Mouse (Mus musculus) CH12.LX (cell line): Measurements from ENCODE around the gene Alppl2.

Experiments
- CTCF ChIP-seq, 2 experiments: IDR thresholded peaks in 1 of 2; conservative IDR thresholded peaks in 1 of 2; 2 replicates each; pipeline ENCODE4 v1.5.1; 2011 to 2012; ENCODE audit warnings: low read depth in 2 of 2, low read length in 2 of 2, improper control_type of control experiment in 1 of 2, inconsistent platforms in 1 of 2, mild to moderate bottlenecking in 1 of 2, moderate library complexity in 1 of 2
- ELF1 ChIP-seq: IDR thresholded peaks from 2 replicates; pipeline ENCODE4 v1.6.1; 2014; ENCODE audit warnings: low read depth, mild to moderate bottlenecking, inconsistent platforms, low read length, improper control_type of control experiment
- EP300 ChIP-seq: IDR thresholded peaks from 2 replicates; pipeline ENCODE4 v1.6.1; 2011; ENCODE audit warnings: low read length, improper control_type of control experiment
- MAFK ChIP-seq: IDR thresholded peaks from 2 replicates; pipeline ENCODE4 v1.6.1; 2011; ENCODE audit warnings: low read length, improper control_type of control experiment; ENCODE audit not compliant: insufficient replicate concordance
- MAZ ChIP-seq: IDR thresholded peaks from 2 replicates; pipeline ENCODE4 v1.6.1; 2012; ENCODE audit warnings: low read depth, mild to moderate bottlenecking, inconsistent platforms, low read length, improper control_type of control experiment, moderate library complexity
- MEF2A ChIP-seq: IDR thresholded peaks from 2 replicates; pipeline ENCODE4 v1.6.1; 2014; ENCODE audit warnings: low read depth, mild to moderate bottlenecking, inconsistent platforms, low read length, improper control_type of control experiment, borderline replicate concordance
- MXI1 ChIP-seq: IDR thresholded peaks from 2 replicates; pipeline ENCODE4 v1.6.1; 2011; ENCODE audit warnings: mild to moderate bottlenecking, low read depth, low read length, improper control_type of control experiment
- POLR2A ChIP-seq: IDR thresholded peaks from 2 replicates; pipeline ENCODE4 v1.6.1; 2011; ENCODE audit warnings: low read depth, mild to moderate bottlenecking, improper control_type of control experiment, low read length
- UBTF ChIP-seq: IDR thresholded peaks from 2 replicates; pipeline ENCODE4 v1.6.1; 2012; ENCODE audit warnings: low read depth, mild to moderate bottlenecking, inconsistent platforms, low read length, improper control_type of control experiment, moderate library complexity
- USF1 ChIP-seq: IDR thresholded peaks from 2 replicates; pipeline ENCODE4 v1.6.1; 2014; ENCODE audit warnings: low read depth, mild to moderate bottlenecking, inconsistent platforms, low read length, improper control_type of control experiment
- ZKSCAN1 ChIP-seq: IDR thresholded peaks from 2 replicates; pipeline ENCODE4 v1.6.1; 2012; ENCODE audit warnings: low read depth, inconsistent platforms, low read length, improper control_type of control experiment, borderline replicate concordance
- ZNF384 ChIP-seq: IDR thresholded peaks from 2 replicates; pipeline ENCODE4 v1.6.1; 2012; ENCODE audit warnings: low read depth, low read length, improper control_type of control experiment, inconsistent platforms

GRCm38 (mm10) chr1:87050700-87051099, 39.0 kb downstream of the Alppl2 start:
- TF ChIP-seq POLR2A (no peak), USF1 (no peak), MXI1 (no peak), UBTF (no peak), MAZ (no peak), MAFK (no peak), EP300 (no peak), ELF1 (no peak), CTCF (conservative IDR thresholded peaks at IDR 0.05 in 1 of 2, IDR thresholded peaks at IDR 0.05 in 1 of 2; ENCODE audit: low read depth in 2 of 2, low read length in 2 of 2) (no peak), MEF2A (no peak), ZNF384 (no peak), ZKSCAN1 (no peak)
